Mouse (Mus musculus) adipocyte (in vitro differentiated cells): ENCODE data around the gene Spryd4.
"Not testable (repeated sequence)": the region's sequence is repeated elsewhere in the genome, so short reads cannot be mapped to it uniquely, and the experiment has no call there.

ENCODE experiments used
- DNase-seq: peaks from one replicate; pipeline ENCODE4 v3.0.0-alpha.2; 2016; ENCODE audit warnings: low spot score

Spryd4 gene

DNA sequence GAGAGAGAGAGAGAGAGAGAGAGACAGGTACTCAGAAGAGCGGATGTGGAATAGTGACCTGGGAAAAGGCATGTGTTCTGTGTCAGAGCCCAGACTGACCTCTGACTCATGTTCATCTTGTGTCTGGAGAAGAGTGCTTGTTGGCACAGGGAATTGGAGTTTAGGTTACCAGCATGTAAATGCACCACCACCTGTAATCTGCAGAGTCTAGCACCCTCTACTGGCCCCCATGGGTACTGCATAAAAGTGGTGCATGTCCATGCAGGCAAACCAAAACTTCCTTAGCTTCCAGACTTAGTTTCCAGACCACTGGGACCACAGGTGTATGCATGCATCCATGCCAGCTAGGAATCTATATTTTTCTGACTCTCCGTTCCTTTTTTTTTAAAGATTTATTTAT is 25.6 kb downstream of the Spryd4 start:
- DNase-seq, result peak; percentile 95

DNA sequence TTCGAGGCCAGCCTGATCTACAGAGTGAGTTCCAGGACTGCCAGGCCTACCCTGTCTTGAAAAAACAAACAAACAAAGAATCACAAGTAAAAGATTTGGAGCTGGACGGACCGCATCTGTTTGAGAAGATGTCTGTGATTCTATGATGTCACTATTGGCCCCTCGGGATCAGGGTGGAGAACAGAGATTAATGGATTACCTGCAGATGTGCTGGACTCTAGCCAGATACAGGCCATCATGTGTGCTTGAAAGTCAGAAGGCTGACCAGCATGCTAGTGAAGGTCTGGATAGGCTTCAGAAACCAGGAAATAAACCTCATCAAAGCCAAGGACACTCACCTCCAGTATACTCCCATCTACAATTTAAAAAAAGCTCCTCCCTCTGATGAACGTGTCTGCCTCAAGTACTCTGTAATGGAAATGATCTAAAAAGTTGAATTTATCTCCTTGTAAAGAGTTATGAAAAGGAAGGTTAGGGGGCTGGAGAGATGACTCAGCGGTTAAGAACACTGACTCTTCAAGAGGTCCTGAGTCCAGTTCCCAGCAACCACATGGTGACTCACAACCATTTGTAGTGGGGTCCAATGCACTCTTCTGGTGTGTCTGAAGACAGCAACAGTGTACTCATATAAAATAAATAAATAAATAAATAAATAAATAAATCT is 26.2 kb downstream of the Spryd4 start:
- DNase-seq, result no peak

DNA sequence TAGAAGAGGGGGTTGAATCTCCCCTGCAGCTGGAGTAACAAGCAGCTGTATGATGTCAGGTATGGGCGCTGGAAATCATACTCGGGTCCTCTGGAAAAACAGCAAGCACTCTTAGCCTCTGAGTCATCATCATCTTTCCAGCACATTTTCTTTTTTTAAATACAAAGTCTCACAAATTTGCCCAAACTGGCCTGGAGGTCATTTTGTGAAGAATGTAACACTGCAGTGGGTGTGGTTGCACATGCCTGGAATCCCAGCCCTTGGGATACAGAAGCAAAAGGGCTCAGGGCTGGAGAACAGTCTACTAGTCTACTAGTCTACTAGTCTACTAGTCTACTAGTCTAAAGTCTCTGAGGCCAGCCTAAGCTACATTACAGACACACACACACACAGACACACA is 27.3 kb downstream of the Spryd4 start:
- DNase-seq, result peak; percentile 18

DNA sequence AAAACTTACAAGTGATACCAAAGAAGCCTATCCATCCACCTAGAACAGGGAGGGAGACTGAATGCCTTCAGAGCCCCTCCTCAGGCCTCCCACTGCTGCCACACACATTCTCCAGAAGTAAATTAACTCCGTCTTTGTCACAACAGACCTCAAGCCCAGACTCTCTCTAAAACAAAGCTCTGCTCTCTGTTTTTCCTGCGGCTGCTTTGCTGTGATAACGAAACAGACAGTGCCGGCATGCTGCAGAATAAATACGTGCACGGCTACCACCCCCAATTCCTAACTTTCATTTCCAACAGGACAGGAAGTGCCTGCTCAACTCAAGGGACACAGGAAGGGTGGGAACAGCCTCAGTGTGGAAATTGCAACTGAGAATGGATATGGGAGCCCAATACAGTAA is 31.6 kb downstream of the Spryd4 start, which contains the start of gene Rbms2:
Rbms2 (minus strand) TSS at position 309 of the 400 bp plus-strand sequence.
- peak; percentile 23 for DNase-seq

DNA sequence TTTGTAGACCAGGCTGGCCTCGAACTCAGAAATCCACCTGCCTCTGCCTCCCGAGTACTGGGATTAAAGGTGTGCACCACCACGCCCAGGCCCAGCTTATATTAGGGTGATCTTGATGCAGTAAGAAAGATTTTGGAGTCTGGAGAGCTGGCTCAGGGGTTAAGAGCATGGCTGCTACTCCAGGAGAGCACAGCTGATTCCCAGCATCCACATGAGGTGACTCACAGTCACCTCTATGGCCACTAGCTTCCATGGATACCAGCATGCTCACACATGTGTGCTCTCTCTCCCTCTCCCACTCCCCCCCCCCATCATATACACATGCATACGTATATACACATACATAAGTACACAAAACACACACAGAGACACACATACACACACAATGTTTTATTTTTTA is 34.3 kb downstream of the Spryd4 start:
- no peak for DNase-seq

DNA sequence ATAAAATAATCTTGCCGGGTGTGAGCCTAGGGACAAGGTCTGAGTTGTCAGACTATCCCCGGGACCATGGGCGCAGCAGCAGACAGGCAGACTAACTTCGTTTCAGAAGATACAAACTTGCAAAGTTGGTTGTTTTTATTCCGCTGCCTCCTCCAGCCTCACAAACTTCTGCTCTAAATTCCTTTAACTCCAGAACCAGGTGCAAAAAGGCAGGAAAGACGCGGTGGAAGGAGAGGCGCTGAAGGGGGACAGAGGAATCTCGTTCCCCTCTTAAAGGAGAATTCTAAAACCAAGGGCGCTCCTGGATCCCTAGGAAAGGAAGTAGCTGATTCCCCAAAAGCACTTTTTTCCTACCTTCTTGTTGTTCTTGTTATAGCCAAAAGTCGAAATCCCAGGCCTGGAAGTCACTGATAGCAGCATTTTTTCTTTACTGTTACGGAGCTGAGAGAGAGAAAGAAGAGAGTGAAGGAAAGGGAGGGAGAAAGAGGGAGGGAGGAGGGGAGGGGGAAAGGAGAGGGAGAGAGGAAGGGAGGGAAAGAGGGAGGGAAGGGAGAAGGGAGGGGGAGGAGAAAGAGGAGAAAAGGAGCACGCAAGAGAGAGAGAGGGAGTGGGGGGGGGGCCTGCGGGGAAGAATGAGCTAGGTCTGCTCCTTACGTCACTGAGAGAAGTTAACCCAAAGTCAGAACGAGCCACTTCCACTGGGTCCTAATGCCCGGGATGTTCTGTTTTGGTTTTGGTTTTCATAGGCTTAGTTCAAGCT is 35.4 kb downstream of the Spryd4 start:
- DNase-seq, result peak; percentile 91

DNA sequence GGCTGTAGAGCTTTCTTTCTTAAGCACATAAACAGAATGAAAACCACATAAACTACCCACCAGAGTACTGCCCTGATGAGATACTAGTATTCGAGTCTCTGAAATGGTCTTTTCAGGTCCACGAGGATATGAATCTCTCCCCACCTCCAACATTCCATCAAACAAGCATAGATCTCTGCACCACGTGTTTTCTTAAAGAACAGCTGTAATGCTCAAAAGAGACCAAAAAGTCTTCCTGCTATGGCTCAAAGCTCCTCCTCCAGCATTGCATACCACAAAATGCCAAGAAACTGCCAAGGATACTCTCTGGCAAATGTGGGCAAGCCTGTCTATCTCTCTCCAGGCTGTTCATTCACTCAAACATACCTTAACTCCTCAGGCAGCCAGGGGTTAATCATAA is 36.3 kb downstream of the Spryd4 start:
- no peak for DNase-seq

DNA sequence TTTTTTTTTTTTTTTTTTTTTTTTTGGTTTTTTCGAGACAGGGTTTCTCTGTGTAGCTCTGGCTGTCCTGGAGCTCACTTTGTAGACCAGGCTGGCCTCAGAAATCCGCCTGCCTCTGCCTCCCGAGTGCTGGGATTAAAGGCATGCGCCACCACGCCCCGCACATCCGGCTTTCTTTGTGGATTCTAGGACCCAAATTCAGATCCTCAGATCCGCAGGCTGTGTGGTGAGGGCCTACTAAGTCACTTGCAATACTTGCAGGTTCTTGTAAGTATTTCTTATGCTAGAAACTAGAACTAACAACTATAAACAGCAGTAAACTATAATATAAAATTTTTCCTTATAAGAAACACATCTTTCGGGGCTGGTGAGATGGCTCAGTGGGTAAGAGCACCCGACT is 40.3 kb downstream of the Spryd4 start:
- DNase-seq, result not testable (repeated sequence)

DNA sequence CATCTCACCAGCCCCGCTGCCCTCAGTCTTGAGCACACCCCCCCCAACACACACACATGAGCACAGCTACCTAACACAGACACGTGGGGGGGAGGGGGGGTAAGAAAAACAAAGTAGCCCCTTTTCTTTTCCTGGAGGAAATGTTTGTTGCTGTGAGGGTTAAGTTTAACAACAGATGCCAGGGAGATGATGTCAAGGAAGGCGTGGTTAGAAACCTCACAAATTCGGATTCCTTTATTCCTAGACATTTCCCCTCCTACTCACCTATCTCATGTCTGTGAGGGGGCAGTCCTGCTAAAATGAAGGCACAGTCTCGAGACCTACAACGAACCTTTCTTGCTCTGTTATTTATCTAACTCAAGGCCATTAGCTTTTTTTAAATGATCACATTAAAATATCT is 44.5 kb downstream of the Spryd4 start:
- no peak for DNase-seq

DNA sequence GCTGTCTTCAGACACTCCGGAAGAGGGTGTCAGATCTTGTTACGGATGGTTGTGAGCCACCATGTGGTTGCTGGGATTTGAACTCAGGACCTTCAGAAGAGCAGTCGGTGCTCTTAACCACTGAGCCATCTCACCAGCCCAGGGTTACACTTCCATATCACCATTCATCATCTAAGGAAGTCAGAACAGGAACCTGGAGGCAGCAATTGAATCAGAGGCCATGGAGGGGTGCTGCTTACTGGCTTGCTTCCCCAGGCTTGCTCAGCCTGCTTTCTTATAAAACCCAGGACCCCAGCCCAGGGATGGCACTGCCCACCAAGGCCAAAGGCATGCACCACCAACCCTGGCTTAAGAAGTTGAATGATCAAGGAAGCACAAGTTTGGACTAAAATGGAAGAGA is 45.9 kb downstream of the Spryd4 start:
- not testable (repeated sequence) for DNase-seq
